Mouse (Mus musculus): ENCODE results near the gene Hmgcr. TPM values are rescaled to one million over a fixed set of nuclear protein-coding genes. Genes with fewer than 3 reads are reported as not detected.
"Not testable (repeated sequence)": the region's sequence is repeated elsewhere in the genome, so short reads cannot be mapped to it uniquely, and the experiment has no call there.

Hmgcr gene
- polyA plus RNA-seq, 1 experiment from 2014 or later = 185 TPM

- no peaks in the 10 kb centered on the region for H3K9me3 ChIP-seq (replicated peaks)
- H3K4me2 ChIP-seq (replicated peaks) = no peak overlapping the region
- no peak overlapping the region for H3K27ac ChIP-seq
- no peaks in the 10 kb centered on the region for H3K4me1 ChIP-seq
- H3K27me3 ChIP-seq = no peaks in the 10 kb centered on the region
- no peak overlapping the region for H3K4me3 ChIP-seq
- no peaks in the 10 kb centered on the region for H3K36me3 ChIP-seq
- no peak for ATAC-seq (ENCODE audit: low FRiP score)
- H3K9ac ChIP-seq = no peak overlapping the region
Observed at GRCm38 (mm10) chr13:96681088-96681620, 10.4 kb upstream of the Hmgcr start.

GRCm38 (mm10) chr13:96680163-96681087 lies 9.7 kb upstream of the Hmgcr start:
- no peak overlapping the region for H3K27ac ChIP-seq
- no peak overlapping the region for H3K4me2 ChIP-seq (replicated peaks)
- no peaks in the 10 kb centered on the region for H3K27me3 ChIP-seq
- H3K9me3 ChIP-seq (replicated peaks) = no peaks in the 10 kb centered on the region
- H3K4me3 ChIP-seq = no peak overlapping the region
- H3K4me1 ChIP-seq = no peaks in the 10 kb centered on the region
- no peak overlapping the region for H3K9ac ChIP-seq
- 83% methylated on average over 9 of the region's 9 CpGs for WGBS
- ATAC-seq (ENCODE audit: low FRiP score) = no peak
- no peaks in the 10 kb centered on the region for H3K36me3 ChIP-seq

GRCm38 (mm10) chr13:96678616-96679015 lies 7.9 kb upstream of the Hmgcr start:
- Histone ChIP-seq H3K36me3 (no peaks in the 10 kb centered on the region), H3K9me3 (replicated peaks) (no peaks in the 10 kb centered on the region), H3K9ac (no peak overlapping the region), H3K27ac (no peak overlapping the region), H3K4me3 (no peak overlapping the region), H3K4me1 (no peaks in the 10 kb centered on the region), H3K4me2 (replicated peaks) (no peak overlapping the region), H3K27me3 (no peaks in the 10 kb centered on the region)
- WGBS = 78% methylated on average over 6 of the region's 6 CpGs
- no peak for ATAC-seq (ENCODE audit: low FRiP score)

- Histone ChIP-seq H3K27ac (no peak overlapping the region), H3K36me3 (no peaks in the 10 kb centered on the region), H3K4me3 (no peak overlapping the region), H3K4me1 (no peaks in the 10 kb centered on the region), H3K9ac (no peak overlapping the region), H3K9me3 (replicated peaks) (no peaks in the 10 kb centered on the region), H3K27me3 (no peaks in the 10 kb centered on the region), H3K4me2 (replicated peaks) (no peak overlapping the region)
- 96% methylated on average over 1 of the region's 1 CpGs for WGBS
- no peak for ATAC-seq (ENCODE audit: low FRiP score)
Observed at GRCm38 (mm10) chr13:96677071-96677470, 6.3 kb upstream of the Hmgcr start.

GRCm38 (mm10) chr13:96675756-96676155 lies 5.0 kb upstream of the Hmgcr start:
- ATAC-seq (ENCODE audit: low FRiP score) = no peak
- H3K36me3 ChIP-seq = no peaks in the 10 kb centered on the region
- no peak overlapping the region for H3K9ac ChIP-seq
- no peaks in the 10 kb centered on the region for H3K27me3 ChIP-seq
- no peak overlapping the region for H3K4me3 ChIP-seq
- no peaks in the 10 kb centered on the region for H3K9me3 ChIP-seq (replicated peaks)
- H3K4me2 ChIP-seq (replicated peaks) = no peak overlapping the region
- H3K4me1 ChIP-seq = peaks cover 4% of the 10 kb centered on the region; the same call in 1 of the 2 replicates
- 86% methylated on average over 6 of the region's 6 CpGs for WGBS
- H3K27ac ChIP-seq = no peak overlapping the region

GRCm38 (mm10) chr13:96673817-96674216 lies 3.1 kb upstream of the Hmgcr start:
- Histone ChIP-seq H3K36me3 (no peaks in the 10 kb centered on the region), H3K4me2 (replicated peaks) (no peak overlapping the region), H3K9me3 (replicated peaks) (no peaks in the 10 kb centered on the region), H3K27me3 (no peaks in the 10 kb centered on the region), H3K4me1 (peaks cover 11% of the 10 kb centered on the region), H3K9ac (no peak overlapping the region), H3K27ac (no peak overlapping the region), H3K4me3 (no peak overlapping the region)
- no peak for ATAC-seq (ENCODE audit: low FRiP score)
- WGBS = 81% methylated on average over 7 of the region's 7 CpGs

- no peaks in the 10 kb centered on the region for H3K9me3 ChIP-seq (replicated peaks)
- no peak overlapping the region for H3K9ac ChIP-seq
- ATAC-seq (ENCODE audit: low FRiP score) = no peak
- 95% methylated on average over 6 of the region's 6 CpGs for WGBS
- no peaks in the 10 kb centered on the region for H3K36me3 ChIP-seq
- H3K4me3 ChIP-seq = no peak overlapping the region
- H3K27me3 ChIP-seq = no peaks in the 10 kb centered on the region
- no peak overlapping the region for H3K4me2 ChIP-seq (replicated peaks)
- H3K27ac ChIP-seq = no peak overlapping the region
- peaks cover 27% of the 10 kb centered on the region for H3K4me1 ChIP-seq
Observed at GRCm38 (mm10) chr13:96672276-96672675, 1.5 kb upstream of the Hmgcr start.

GRCm38 (mm10) chr13:96671906-96672234 lies 1.1 kb upstream of the Hmgcr start:
- Histone ChIP-seq H3K9me3 (replicated peaks) (no peaks in the 10 kb centered on the region), H3K9ac (no peak overlapping the region), H3K27me3 (no peaks in the 10 kb centered on the region), H3K4me1 (peaks cover 31% of the 10 kb centered on the region), H3K4me2 (replicated peaks) (no peak overlapping the region), H3K27ac (peak overlapping the region; percentile 85), H3K4me3 (no peak overlapping the region), H3K36me3 (no peaks in the 10 kb centered on the region)
- no peak for ATAC-seq (ENCODE audit: low FRiP score)
- WGBS = 97% methylated on average over 5 of the region's 5 CpGs

- peak overlapping the region; percentile 85 for H3K27ac ChIP-seq
- H3K27me3 ChIP-seq = no peaks in the 10 kb centered on the region
- 13% methylated on average over 31 of the region's 31 CpGs for WGBS
- H3K9me3 ChIP-seq (replicated peaks) = no peaks in the 10 kb centered on the region
- H3K4me2 ChIP-seq (replicated peaks) = peak overlapping the region; percentile 75
- ATAC-seq (ENCODE audit: low FRiP score) = peak; percentile 12
- peaks cover 36% of the 10 kb centered on the region for H3K4me1 ChIP-seq
- H3K4me3 ChIP-seq = peak overlapping the region; percentile 79
- peaks cover 4% of the 10 kb centered on the region for H3K36me3 ChIP-seq
- H3K9ac ChIP-seq = peak overlapping the region; percentile 97
Observed at GRCm38 (mm10) chr13:96671078-96671905, 556 bp upstream of the Hmgcr start.

- peak overlapping the region; percentile 99 for H3K27ac ChIP-seq
Observed at GRCm38 (mm10) chr13:96670019-96670405, 724 bp downstream of the Hmgcr start.

GRCm38 (mm10) chr13:96664419-96664974 lies 6.2 kb downstream of the Hmgcr start:
- Histone ChIP-seq H3K4me1 (peaks cover 49% of the 10 kb centered on the region), H3K27me3 (no peaks in the 10 kb centered on the region), H3K9me3 (replicated peaks) (no peaks in the 10 kb centered on the region), H3K27ac (no peak overlapping the region), H3K4me3 (no peak overlapping the region), H3K9ac (no peak overlapping the region), H3K36me3 (peaks cover 63% of the 10 kb centered on the region), H3K4me2 (replicated peaks) (no peak overlapping the region)
- WGBS = 91% methylated on average over 7 of the region's 7 CpGs
- no peak for ATAC-seq (ENCODE audit: low FRiP score)

More at GRCm38 (mm10) chr13:96670019-96670405, 724 bp downstream of the Hmgcr start:
- H3K9me3 ChIP-seq (replicated peaks) = no peaks in the 10 kb centered on the region
- peaks cover 15% of the 10 kb centered on the region for H3K36me3 ChIP-seq
- peak overlapping the region; percentile 79 for H3K4me3 ChIP-seq
- no peaks in the 10 kb centered on the region for H3K27me3 ChIP-seq
- peak overlapping the region; percentile 75 for H3K4me2 ChIP-seq (replicated peaks)
- peaks cover 39% of the 10 kb centered on the region for H3K4me1 ChIP-seq
- H3K9ac ChIP-seq = peak overlapping the region; percentile 97
- no peak for ATAC-seq (ENCODE audit: low FRiP score)
- WGBS = 4% methylated on average over 13 of the region's 13 CpGs

- H3K27me3 ChIP-seq = not testable (repeated sequence)
Observed at GRCm38 (mm10) chr13:96663120-96663519, 7.6 kb downstream of the Hmgcr start.

More at GRCm38 (mm10) chr13:96663120-96663519, 7.6 kb downstream of the Hmgcr start:
- H3K27ac ChIP-seq; ATAC-seq (ENCODE audit: low FRiP score); H3K9ac ChIP-seq; H3K4me2 ChIP-seq (replicated peaks); H3K4me3 ChIP-seq; H3K9me3 ChIP-seq (replicated peaks): not testable (repeated sequence)
- H3K36me3 ChIP-seq = peaks cover 76% of the 10 kb centered on the region
- peaks cover 35% of the 10 kb centered on the region for H3K4me1 ChIP-seq
- 97% methylated on average over 4 of the region's 4 CpGs for WGBS
